Mouse (Mus musculus): Measurements from ENCODE around the gene Rpl22l1.
"Not testable (repeated sequence)": the region's sequence is repeated elsewhere in the genome, so short reads cannot be mapped to it uniquely, and the experiment has no call there.

Rpl22l1 gene

DNA sequence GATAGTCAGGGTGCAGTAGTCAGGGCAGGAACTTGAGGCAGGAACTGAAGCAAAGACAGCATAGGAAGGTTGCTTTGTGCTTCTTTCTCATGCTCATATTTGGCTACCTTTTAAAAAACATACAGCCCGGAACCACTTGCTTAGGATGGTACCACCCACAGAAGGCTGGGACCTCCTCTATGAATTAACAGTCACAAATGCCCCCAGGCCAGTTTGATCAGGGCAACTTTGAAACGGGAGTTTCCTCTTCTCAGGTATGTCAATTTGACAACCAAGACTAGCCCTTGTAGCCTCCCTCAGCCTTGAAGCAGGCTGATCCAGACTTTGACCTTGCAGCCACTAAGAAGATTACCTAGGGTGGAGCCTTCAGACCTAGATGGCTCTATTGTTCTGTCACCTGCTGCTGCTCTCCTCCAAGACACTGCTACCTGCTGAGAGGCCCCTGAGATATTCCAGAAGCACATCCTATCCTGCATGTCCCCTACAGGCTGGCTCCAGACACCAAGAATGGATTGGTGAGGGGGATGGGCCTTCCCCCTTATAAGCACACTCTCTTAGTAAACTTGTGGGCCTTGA is 31.6 kb downstream of the Rpl22l1 start:
- DNase-seq (ENCODE audit: low read depth, low spot score): no peak

DNA sequence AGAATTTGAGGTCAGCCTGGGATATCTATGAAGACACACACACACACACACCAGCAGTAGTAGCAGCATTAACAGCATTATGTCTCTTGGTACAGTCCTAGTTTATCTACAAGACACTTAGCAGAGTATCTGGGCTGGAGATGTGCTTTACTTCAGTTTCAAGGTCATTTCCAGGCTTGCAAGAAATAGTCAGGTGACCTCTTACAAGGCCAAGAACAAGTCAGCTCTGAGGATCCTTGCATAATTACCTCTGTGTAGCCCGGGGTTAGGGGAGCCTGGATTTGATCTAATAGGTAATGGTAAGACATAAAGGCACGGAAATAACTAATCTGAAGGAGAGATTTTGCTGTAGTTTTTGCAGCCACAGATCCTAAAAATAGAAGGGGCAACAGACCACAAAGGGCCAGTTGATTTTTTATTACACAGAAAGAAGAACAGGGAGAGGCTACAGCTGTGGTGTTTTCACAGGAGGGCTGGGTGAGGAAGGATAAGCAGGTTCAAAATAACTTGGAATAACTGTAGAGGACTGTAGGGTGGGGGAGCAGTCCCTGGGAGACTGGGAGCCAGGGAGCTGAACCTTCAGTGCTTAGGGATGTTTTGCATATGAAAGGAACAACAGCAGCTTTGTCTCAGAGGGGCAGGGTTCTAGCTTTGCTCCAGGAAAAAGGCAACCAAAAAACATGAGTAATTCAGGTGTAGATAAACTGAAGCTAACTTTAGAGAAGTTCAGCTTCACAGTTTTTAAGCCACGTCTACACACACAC is 36.8 kb downstream of the Rpl22l1 start:
- DNase-seq (ENCODE audit: low read depth, low spot score): no peak

DNA sequence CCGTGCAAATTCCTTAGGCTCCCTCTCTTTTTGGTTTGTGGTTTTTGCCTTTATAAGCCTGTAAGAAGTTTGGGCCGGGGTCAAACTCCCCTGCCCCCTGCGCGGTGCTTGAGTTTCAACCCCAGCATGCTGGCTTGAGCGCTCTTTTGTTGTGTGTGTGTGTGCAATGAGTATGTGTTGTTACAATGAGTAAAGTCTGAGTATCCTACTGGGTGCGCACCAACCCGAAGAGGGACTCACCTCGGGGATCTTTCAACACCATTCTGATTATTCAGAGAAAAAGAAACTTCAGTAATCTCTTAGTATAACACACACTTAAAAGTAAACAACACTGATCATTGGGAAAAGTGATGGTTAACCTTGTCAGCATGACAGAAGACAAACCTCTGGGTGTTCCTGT is 38.0 kb downstream of the Rpl22l1 start:
- DNase-seq (ENCODE audit: low read depth, low spot score): no peak

DNA sequence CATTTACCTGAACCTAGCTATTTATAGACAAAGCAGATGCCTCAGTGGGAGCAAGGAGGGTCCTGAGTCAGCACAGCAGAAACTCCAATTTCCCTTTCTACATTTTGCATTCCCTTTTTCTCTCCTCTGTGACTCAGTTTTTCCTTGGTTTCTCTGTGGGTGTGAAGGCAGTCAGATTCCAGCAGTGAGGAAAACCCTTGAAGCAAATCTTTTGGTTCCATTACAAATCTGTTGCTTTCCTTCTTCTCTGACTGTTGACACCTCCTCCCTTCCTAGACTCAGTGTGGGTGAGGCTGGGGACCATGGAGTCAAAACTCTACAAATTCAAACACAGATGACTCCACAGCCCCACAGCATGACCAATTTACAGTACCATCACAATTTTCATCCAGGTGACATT is 41.9 kb downstream of the Rpl22l1 start:
- no peak for DNase-seq (ENCODE audit: low read depth, low spot score)

DNA sequence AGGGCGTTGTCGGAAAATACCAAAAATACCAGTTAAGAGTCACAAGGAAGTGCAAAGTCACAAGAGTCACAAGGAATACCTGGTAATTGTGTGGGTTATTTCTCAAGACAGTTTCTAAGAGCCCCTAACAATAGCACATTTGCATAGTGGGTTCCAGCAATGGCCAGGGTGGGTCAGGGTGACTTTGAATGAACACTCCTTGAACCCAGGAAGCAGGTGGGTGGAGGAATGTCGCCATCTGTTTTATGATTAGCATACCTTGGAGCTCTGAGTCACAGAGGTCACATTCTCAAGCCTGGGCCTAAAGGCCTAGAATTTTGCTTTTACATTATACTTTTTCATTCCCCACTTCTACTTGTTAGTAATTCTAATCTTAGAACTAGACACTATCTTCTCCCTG is 46.9 kb downstream of the Rpl22l1 start:
- DNase-seq (ENCODE audit: low read depth, low spot score): not testable (repeated sequence)
